Mouse (Mus musculus) kidney, postnatal 25 days (tissue): ENCODE data around the gene Gm4767.
"Not testable (repeated sequence)": the region's sequence is repeated elsewhere in the genome, so short reads cannot be mapped to it uniquely, and the experiment has no call there.

Experiments
- DNase-seq, 2 experiments: peaks; one replicate each; pipeline ENCODE4 v3.0.0; 2021; ENCODE audit warnings: mixed read lengths in 2 of 2

Gm4767 gene

DNA sequence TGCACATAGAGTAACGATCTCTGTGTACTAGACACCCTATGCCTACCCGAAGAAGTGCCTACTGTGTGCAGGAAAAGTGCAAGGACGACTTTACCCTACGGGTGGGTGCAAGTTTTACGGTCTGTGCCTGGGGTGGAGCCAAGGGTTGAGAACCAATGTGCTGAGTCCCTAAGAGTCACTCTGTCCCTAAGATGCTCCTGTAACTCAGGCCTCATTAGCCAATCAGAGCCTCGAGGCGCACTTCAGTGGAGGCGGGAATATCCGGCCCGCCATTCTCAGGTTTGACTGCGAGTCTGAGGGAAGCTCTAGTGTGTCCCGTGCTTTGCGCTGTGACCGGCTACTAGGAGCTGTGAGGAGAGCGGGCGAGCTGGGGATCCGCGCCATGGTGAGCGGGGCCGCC, at the start of gene Gm4767:
Gm4767 (plus strand) TSS at position 288 of the 400 bp plus-strand sequence.
- DNase-seq = peak in 1 of 2 experiments; percentile 31

DNA sequence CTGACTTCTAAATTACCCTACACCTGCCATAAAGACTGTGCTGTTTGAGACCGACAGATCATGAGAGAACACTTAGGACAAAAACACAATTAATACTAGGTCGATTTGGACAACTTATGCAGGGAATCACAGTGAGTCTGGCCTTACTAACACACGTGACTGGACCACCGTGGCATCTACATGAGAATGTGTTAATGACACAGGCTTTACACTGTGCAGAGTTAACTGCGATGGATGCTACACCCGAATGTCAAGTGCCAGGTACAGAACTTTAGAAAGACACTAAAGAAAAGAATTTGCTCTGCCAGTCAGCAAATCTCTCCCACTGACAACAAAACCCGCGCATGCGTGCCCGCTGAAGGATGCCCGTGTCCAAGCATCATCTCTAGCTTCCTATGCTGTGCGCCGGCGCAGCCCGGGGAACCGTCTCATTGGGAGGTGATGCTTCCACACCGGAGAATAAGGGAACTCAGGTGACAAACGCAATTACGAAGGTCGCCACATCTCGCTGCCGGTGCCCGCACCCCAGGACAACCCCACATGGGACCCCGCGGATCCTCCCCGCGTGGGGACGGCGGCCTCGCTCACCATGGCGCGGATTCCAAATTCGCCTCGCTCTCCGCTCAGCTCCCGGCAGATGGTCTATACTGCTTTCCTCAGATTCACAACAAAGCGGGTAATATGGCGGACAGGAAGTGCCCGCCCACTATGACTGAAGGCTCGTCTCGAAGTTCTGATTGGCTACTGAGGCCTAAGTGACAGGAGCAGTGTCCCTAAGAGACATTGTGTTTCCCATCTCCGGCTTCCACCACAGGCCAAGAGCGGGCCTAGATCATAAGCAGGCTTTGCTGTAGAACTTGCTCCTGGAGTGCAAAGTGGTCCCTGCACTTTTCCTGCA, 41.2 kb upstream of the Gm4767 start, which contains the start of gene Gm3055:
Gm3055 (minus strand) TSS at position 656 of the 898 bp plus-strand sequence.
- DNase-seq = not testable (repeated sequence)

DNA sequence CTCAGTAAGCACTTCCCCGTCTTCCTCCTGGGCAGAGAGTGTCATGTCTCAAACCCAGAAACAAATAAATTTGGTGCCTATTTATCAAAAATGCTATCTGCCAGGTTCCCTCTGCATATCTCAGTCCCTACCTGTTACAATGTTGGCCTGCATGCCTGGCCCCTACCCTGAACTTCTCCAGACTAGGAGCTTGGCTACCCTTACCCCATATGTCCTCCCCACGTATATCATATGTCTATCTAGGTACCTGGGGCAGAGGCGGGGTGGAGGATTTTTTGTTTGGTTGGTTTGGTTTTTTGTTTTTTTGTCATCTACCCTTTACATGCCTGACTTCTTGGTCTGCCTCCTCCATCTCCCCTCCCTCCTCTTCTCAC, 40.6 kb upstream of the Gm4767 start:
- not testable (repeated sequence) for DNase-seq

DNA sequence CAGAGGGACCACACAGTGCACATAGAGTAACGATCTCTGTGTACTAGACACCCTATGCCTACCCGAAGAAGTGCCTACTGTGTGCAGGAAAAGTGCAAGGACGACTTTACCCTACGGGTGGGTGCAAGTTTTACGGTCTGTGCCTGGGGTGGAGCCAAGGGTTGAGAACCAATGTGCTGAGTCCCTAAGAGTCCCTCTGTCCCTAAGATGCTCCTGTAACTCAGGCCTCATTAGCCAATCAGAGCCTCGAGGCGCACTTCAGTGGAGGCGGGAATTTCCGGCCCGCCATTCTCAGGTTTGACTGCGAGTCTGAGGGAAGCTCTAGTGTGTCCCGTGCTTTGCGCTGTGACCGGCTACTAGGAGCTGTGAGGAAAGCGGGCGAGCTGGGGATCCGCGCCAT, 34.2 kb downstream of the Gm4767 start:
- DNase-seq = not testable (repeated sequence)

DNA sequence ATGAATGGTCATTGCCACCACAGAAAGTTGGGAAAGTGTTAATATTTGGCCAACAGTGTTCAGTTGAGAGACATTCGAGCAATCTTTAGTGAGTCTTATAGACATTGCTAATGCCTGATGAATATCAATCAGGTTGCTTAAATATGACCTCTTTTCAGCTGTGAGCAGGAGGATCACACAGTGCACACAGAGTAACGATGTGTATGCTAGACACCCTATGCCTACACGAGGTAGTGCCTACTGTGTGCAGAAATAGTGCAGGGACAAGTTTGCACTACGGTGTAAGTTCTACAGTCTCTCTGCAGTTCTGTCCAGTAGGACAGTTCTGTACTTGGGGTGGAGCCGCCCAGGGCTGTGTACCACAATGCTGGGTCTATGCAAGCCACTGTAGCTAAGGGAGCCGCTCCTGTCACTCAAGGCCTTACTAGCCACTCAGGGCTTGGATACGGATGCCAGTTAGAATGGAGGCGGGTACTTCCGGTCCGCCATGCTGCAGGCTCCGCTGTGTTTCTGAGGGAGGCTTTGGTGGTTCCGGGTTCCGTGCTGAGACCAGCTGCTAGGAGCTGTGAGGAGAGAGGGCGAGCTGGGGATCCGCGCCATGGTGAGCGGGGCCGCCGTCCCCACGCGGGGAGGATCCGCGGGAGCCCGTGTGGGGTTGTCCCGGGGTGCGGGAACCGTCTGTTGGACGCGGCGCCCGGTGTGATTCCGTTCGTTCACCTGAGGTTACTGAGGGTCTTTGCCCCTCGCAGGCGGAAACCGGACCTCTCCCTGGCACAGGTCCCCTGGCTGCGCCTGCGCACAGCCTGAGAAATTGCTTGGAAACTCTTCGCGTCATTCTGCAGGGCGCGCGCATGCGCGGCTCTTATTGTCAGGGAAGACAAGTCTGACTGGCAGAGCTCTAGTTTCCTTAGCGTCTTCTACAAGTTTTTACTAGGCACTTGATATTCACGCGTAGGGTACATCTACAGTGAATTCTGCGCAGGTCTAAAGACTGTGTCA, 51.7 kb downstream of the Gm4767 start, which contains the start of gene Gm32687:
Gm32687 (plus strand) TSS at position 526 of the 999 bp plus-strand sequence.
- DNase-seq = peak in 1 of 2 experiments; percentile 19
